Mouse (Mus musculus) lung, postnatal 25 days (tissue): ENCODE data around the gene Zfp472.
"Not testable (repeated sequence)": the region's sequence is repeated elsewhere in the genome, so short reads cannot be mapped to it uniquely, and the experiment has no call there.

ENCODE experiments used
- DNase-seq: peaks from one replicate; pipeline ENCODE4 v3.0.0; 2022; ENCODE audit warnings: low spot score

Gene Zfp472

DNA sequence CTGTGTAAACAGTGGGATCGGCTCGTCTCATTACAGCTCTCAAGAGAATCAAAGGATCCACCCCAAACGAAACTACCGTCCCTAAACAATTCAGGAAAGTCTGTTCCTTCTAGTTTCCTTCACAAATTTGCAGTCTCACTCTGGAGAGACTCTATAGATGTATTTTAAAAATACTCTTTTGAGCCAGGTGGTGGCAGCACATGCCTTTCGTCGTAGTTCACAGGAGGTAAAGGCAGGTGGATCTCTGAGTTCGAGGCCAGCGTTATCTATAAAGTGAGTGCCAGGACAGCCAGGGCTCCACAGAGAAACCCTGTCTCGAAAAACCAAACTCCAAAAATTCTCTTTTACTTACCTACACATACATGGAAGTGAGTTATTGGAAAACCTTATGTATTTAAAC, 42.7 kb downstream of the Zfp472 start:
- no peak for DNase-seq

DNA sequence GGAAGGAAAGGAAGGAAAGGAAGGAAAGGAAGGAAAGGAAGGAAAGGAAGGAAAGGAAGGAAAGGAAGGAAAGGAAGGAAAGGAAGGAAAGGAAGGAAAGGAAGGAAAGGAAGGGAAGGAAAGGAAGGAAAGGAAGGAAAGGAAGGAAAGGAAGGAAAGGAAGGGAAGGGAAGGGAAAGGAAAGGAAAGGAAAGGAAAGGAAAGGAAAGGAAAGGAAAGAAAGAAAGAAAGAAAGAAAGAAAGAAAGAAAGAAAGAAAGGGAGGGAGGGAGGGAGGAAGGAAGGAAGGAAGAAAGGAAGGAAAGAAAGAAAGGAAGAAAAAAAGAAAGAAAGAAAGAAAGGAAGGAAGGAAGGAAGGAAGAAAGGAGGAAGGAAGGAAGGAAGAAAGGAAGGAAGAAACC, 54.8 kb downstream of the Zfp472 start:
- DNase-seq = not testable (repeated sequence)
